Mouse (Mus musculus): ENCODE measurements around the gene Papss2.

DNA sequence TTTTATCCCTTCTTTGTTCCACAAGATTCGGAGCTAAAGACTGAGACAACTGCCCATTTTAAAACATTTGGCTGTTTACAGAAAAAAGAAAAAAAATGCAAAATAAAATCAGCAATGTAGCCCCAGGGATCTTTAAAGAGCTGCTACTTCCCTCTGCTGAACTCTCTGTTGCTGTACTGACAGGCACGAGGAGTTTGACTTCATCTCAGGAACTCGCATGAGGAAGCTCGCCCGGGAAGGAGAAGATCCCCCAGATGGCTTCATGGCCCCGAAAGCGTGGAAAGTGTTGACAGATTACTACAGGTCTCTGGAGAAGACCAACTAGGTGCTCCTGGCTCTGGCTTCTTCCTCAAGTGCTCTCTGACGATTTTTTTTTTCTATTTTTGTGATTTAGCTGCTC lies 69.7 kb downstream of the Papss2 start:
- no peak for TF ChIP-seq CTCF (conservative IDR thresholded peaks at IDR 0.05; ENCODE audit: low read length)
- no peak for TF ChIP-seq NANOG (IDR thresholded peaks at IDR 0.05; ENCODE audit: borderline replicate concordance, low read length)

Data from E14TG2a.4 (cell line).